Mouse (Mus musculus): ENCODE measurements around the gene Npw. TPM values are rescaled to one million over a fixed set of nuclear protein-coding genes. Genes with fewer than 3 reads are reported as not detected.

Npw gene
- polyA plus RNA-seq, 1 experiment from 2014 or later = not detected

DNA sequence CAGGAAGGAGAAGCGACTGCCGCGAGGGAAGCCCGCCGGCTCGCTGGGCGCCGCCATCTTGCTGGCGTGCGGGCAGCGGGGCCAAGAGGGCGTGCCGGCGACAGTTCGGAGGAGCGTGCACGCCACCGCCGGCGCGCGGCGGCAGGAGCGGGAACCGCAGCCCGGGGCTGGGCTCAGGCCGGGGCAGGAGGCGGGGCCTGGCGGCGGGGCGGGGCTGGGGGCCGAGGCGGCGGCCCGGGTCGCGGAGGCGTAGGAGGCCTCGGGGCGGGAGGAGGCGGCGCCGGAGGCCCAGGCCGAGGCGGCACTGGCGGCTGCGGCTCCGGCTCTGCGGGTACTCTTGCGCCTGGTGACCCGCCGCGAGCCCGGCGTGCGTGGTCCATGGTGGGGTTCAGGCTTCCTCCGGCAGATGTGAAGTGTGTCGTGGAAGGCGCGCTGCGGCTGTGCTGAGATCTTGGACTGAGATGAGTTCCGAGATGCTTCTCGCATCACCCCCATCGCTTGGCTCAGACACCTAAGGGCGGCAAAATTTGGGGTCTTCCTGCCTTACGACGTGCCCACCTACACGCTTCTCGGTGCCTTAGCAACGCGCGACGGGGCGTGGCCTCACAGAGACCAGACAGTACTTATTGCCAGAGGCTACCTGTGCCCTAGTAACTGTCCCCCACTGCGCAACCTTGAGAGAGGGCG is 37.9 kb upstream of the Npw start, which contains the start of the genes Gfer and Noxo1:
Gfer (minus strand) TSS at position 146 of the 687 bp plus-strand sequence.
Noxo1 (plus strand) TSS at position 224 of the 687 bp plus-strand sequence.
- WGBS = under 1% methylated on average over 60 of the region's 76 CpGs
- peak within 1 kb of the TSS; percentile 59 for H3K27ac ChIP-seq (ENCODE audit: low read depth, low read length)
- peak; percentile 98 for DNase-seq (ENCODE audit: low spot score, missing footprints)

DNA sequence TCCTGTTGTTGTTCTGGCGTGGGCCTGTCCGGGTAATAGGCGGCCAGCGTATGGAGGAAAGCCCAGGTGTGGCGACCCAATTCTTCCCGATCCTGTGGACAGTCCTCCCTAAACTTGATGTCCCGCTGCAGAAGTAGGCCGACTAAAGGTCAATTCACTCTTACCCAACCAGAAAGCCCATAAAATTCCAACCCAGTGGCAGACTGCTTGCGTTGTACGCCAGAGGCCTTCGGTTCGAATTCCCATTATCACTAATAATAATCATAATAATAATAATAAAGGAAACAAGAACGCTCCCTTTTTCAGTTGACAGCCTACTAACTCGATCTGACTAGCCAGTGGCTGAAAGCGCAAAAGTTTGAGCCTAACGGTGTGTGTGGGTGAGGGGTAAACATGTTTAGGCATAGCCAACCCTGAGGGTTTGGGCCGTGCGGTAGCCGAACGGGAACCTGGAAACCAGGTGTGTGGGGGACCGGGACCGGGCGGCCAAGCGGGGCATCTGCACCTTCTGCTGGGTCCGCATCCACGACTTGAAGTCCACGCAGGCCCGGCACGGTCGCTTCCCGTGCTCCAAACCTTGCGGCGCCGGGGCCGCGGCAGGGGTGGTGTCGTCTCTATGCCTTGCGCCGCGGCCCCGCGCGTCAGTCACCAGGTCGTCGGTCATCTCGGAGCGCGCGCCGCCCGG is 37.2 kb upstream of the Npw start:
- Histone ChIP-seq H3K9me3 (ENCODE audit: control insufficient read depth, low read length) (no peaks in the 10 kb centered on the region), H3K36me3 (ENCODE audit: control insufficient read depth, insufficient read depth, low read length) (peaks cover under 1% of the 10 kb centered on the region; the same call in 1 of the 2 replicates), H3K9ac (ENCODE audit: low read length) (peak overlapping the region; percentile 91), H3K4me1 (ENCODE audit: control insufficient read depth, insufficient read depth, low read length) (peaks cover 10% of the 10 kb centered on the region), H3K4me3 (ENCODE audit: low read depth, low read length) (peak overlapping the region; percentile 89), H3K4me2 (peak overlapping the region; percentile 83), H3K27ac (ENCODE audit: low read depth, low read length) (peak overlapping the region; percentile 59), H3K27me3 (ENCODE audit: control insufficient read depth, insufficient read depth, low read length) (peaks cover 7% of the 10 kb centered on the region)
- DNase-seq (ENCODE audit: low spot score, missing footprints) (no peak), ATAC-seq (ENCODE audit: low FRiP score) (no peak; the same call in 1 of the 2 replicates)
- WGBS = 8% methylated on average over 48 of the region's 51 CpGs

More for the DNA sequence above, 37.9 kb upstream of the Npw start, which contains the start of the genes Gfer and Noxo1:
- no peaks in the 10 kb centered on the region; the same call in 1 of the 2 replicates for H3K27me3 ChIP-seq (ENCODE audit: control insufficient read depth, insufficient read depth, low read length)
- ATAC-seq (ENCODE audit: low FRiP score) = peak; percentile 93
- peak within 1 kb of the TSS; percentile 89 for H3K4me3 ChIP-seq (ENCODE audit: low read depth, low read length)
- H3K4me2 ChIP-seq = peak within 1 kb of the TSS; percentile 83
- no peaks in the 10 kb centered on the region for H3K9me3 ChIP-seq (ENCODE audit: control insufficient read depth, low read length)
- peaks cover 2% of the 10 kb centered on the region; the same call in 1 of the 2 replicates for H3K36me3 ChIP-seq (ENCODE audit: control insufficient read depth, insufficient read depth, low read length)
- H3K9ac ChIP-seq (ENCODE audit: low read length) = peak within 1 kb of the TSS; percentile 91
- H3K4me1 ChIP-seq (ENCODE audit: control insufficient read depth, insufficient read depth, low read length) = peaks cover 10% of the 10 kb centered on the region

DNA sequence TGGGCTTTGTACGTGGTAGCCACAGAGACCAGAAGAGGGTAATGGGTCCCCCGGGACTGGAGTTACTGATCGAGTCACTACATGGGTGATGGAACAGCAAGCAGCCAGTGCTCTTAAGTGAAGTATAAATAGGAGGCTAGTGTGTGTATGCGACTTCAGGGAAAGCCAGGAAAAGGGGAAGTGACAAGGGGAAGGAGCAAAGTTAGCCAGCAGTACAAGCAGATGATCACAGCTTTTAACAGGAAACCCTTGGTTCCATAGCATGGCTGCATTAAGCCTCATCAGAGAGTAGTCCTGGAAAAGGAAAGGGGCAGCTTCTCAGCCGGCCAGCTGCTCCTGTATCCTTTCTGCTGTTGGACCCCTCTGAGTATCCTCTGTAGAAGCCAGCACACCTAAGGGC is 34.1 kb upstream of the Npw start:
- Histone ChIP-seq H3K4me2 (no peak overlapping the region), H3K4me3 (ENCODE audit: low read depth, low read length) (no peak overlapping the region), H3K27me3 (ENCODE audit: control insufficient read depth, insufficient read depth, low read length) (peaks cover 36% of the 10 kb centered on the region), H3K36me3 (ENCODE audit: control insufficient read depth, insufficient read depth, low read length) (no peaks in the 10 kb centered on the region), H3K9ac (ENCODE audit: low read length) (no peak overlapping the region), H3K9me3 (ENCODE audit: control insufficient read depth, low read length) (no peaks in the 10 kb centered on the region), H3K27ac (ENCODE audit: low read depth, low read length) (no peak overlapping the region), H3K4me1 (ENCODE audit: control insufficient read depth, insufficient read depth, low read length) (peaks cover 14% of the 10 kb centered on the region)
- DNase-seq (ENCODE audit: low spot score, missing footprints) (no peak), ATAC-seq (ENCODE audit: low FRiP score) (no peak)
- WGBS = 92% methylated on average over 5 of the region's 5 CpGs

DNA sequence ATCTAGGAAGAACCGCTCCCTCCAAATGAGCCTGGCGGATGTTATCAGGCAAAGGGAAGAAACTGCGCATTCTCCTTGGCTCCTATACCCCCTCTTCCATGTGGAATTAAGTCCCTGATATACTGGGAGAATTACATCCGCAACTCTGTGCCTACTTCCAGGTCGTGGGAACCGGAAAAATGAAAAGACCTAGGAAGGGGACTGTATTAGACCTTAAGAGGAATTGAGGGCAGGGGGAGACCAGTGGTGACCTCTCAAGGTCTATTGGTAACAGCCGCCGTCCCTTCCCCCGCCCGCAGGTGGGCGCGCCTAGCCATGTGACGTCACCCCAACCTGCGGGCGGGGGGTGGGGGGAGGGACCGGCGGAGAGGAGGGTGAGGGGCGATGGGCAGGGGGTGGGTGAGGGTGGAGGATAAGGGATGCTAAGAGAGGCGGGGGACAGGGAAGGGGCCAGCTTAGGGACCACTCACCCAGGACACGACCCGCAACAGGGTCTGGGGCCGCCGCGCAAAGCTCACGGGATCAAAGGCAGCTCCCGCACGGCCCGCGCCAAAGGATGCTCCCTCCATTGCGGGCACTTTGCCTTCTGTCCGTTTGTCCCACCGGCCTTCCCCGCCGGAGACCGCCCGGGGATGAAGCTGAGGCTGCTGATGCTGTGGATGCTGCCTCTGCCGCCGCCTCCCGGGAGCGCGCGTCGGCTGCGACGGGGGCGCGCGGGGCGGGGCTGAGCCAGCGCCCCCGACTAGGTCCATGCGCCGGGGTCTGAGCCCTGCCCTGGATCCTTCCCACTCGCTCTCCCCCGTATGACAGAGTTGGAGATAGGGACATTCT is 31.2 kb upstream of the Npw start, which contains the start of gene Syngr3:
Syngr3 (minus strand) TSS at position 705 of the 831 bp plus-strand sequence.
- peak; percentile 96 for DNase-seq (ENCODE audit: low spot score, missing footprints)
- Histone ChIP-seq H3K4me2 (peak within 1 kb of the TSS; percentile 92), H3K27ac (ENCODE audit: low read depth, low read length) (no peak within 1 kb of the TSS), H3K36me3 (ENCODE audit: control insufficient read depth, insufficient read depth, low read length) (no peaks in the 10 kb centered on the region), H3K4me3 (ENCODE audit: low read depth, low read length) (peak within 1 kb of the TSS; percentile 64), H3K4me1 (ENCODE audit: control insufficient read depth, insufficient read depth, low read length) (peaks cover 6% of the 10 kb centered on the region), H3K27me3 (ENCODE audit: control insufficient read depth, insufficient read depth, low read length) (peaks cover 42% of the 10 kb centered on the region), H3K9ac (ENCODE audit: low read length) (peak within 1 kb of the TSS; percentile 73), H3K9me3 (ENCODE audit: control insufficient read depth, low read length) (no peaks in the 10 kb centered on the region)
- 1% methylated on average over 53 of the region's 55 CpGs for WGBS
- peak; percentile 64 for ATAC-seq (ENCODE audit: low FRiP score)

DNA sequence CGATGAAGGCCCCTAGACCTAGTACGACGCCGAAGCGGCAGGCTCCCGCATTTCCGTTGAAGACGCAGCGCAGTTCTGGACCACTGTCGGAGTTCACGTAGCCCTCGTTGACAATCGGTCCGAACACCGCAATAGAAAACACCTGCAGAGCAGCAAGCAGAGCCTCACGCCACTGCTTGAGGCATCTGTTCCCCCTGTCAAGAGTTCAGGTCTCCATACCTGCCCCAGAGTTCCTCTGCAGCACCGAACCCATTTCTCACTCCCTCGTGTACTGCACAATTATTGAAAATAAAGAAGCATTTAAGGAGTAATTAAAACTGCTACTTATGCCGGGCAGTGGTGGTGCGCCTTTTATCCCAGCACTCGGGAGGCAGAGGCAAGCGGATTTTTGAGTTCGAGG is 29.3 kb upstream of the Npw start:
- Histone ChIP-seq H3K9ac (ENCODE audit: low read length) (no peak overlapping the region), H3K27ac (ENCODE audit: low read depth, low read length) (no peak overlapping the region), H3K4me2 (peak overlapping the region; percentile 36), H3K9me3 (ENCODE audit: control insufficient read depth, low read length) (no peaks in the 10 kb centered on the region), H3K27me3 (ENCODE audit: control insufficient read depth, insufficient read depth, low read length) (peaks cover 42% of the 10 kb centered on the region), H3K4me3 (ENCODE audit: low read depth, low read length) (peak overlapping the region; percentile 4; the same call in 1 of the 2 replicates), H3K36me3 (ENCODE audit: control insufficient read depth, insufficient read depth, low read length) (no peaks in the 10 kb centered on the region), H3K4me1 (ENCODE audit: control insufficient read depth, insufficient read depth, low read length) (peaks cover 4% of the 10 kb centered on the region; the same call in 1 of the 2 replicates)
- ATAC-seq (ENCODE audit: low FRiP score) (no peak), DNase-seq (ENCODE audit: low spot score, missing footprints) (peak; percentile 88)
- 22% methylated on average over 23 of the region's 23 CpGs for WGBS

DNA sequence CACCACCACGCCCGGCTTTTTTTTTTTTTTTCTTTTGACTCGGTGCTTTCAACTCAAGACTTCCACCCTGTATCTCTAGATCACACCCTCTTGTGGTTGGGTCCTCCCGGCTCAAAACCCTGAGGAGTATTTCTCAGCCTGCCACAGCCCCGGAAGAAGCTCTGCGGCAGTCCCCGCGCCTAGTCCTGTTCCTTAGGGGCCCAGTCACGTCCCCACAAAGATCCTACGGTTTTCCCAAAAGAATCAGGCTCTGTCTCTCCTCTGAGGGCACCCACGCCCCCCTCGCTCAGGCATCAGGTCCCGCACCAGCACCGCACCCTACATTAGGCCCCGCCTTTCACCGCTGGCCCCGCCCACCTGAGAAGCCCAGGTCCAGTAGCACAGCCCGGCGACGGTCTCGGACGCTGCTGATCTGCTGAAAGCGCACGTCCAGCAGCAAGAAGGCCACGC is 28.9 kb upstream of the Npw start:
- ATAC-seq (ENCODE audit: low FRiP score) (peak; percentile 34; the same call in 1 of the 2 replicates), DNase-seq (ENCODE audit: low spot score, missing footprints) (peak; percentile 93)
- Histone ChIP-seq H3K27ac (ENCODE audit: low read depth, low read length) (no peak overlapping the region), H3K36me3 (ENCODE audit: control insufficient read depth, insufficient read depth, low read length) (no peaks in the 10 kb centered on the region), H3K9me3 (ENCODE audit: control insufficient read depth, low read length) (no peaks in the 10 kb centered on the region), H3K9ac (ENCODE audit: low read length) (no peak overlapping the region), H3K4me3 (ENCODE audit: low read depth, low read length) (peak overlapping the region; percentile 4; the same call in 1 of the 2 replicates), H3K27me3 (ENCODE audit: control insufficient read depth, insufficient read depth, low read length) (peaks cover 42% of the 10 kb centered on the region), H3K4me1 (ENCODE audit: control insufficient read depth, insufficient read depth, low read length) (peaks cover 4% of the 10 kb centered on the region; the same call in 1 of the 2 replicates), H3K4me2 (peak overlapping the region; percentile 36)
- WGBS = 5% methylated on average over 25 of the region's 25 CpGs

DNA sequence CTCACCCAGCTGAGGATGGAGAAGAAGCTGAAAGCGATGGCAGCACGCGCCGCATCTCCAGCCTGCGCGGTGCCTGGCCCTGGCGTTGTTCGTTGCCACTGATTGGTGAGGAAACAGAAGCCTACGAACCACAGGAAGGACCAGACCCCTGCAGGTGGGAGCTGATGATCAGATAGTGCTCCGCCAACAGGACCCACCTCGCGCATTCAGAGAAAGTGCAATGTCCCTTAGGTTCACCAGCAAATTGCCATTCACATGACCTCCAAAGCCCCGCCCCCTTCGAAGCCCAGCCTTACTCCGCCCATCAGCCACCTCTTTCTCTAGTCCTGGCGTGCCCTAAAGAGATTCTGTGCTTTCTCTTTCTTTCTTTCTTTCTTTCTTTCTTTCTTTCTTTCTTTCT is 28.3 kb upstream of the Npw start:
- DNase-seq (ENCODE audit: low spot score, missing footprints) (peak; percentile 86), ATAC-seq (ENCODE audit: low FRiP score) (no peak)
- peaks cover 4% of the 10 kb centered on the region; the same call in 1 of the 2 replicates for H3K4me1 ChIP-seq (ENCODE audit: control insufficient read depth, insufficient read depth, low read length)
- H3K4me2 ChIP-seq = no peak overlapping the region
- no peak overlapping the region for H3K4me3 ChIP-seq (ENCODE audit: low read depth, low read length)
- peaks cover 42% of the 10 kb centered on the region for H3K27me3 ChIP-seq (ENCODE audit: control insufficient read depth, insufficient read depth, low read length)
- H3K9me3 ChIP-seq (ENCODE audit: control insufficient read depth, low read length) = no peaks in the 10 kb centered on the region
- H3K27ac ChIP-seq (ENCODE audit: low read depth, low read length) = no peak overlapping the region
- H3K9ac ChIP-seq (ENCODE audit: low read length) = no peak overlapping the region
- WGBS = 28% methylated on average over 16 of the region's 16 CpGs
- H3K36me3 ChIP-seq (ENCODE audit: control insufficient read depth, insufficient read depth, low read length) = peaks cover 1% of the 10 kb centered on the region; the same call in 1 of the 2 replicates

DNA sequence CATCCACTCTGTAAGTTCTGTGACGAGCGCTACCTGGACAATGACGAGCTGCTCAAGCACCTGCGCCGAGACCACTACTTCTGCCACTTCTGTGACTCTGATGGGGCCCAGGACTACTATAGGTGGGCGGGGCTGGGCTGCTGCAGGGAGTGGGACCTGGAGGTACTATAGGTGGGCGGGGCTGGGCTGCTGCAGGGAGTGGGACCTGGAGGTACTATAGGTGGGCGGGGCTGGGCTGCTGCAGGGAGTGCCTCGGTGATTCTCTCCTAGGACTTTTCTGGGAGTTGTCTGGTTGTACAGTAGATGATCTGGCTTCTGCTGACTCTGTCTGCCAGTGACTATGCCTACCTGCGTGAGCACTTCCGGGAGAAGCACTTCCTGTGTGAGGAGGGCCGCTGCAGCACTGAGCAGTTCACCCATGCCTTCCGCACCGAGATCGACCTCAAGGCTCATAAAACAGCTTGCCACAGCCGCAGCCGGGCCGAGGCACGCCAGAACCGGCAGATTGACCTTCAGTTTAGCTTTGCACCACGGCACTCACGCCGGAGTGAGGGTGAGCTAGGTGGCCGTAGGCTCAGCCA is 19.3 kb upstream of the Npw start:
- Histone ChIP-seq H3K4me2 (no peak overlapping the region), H3K9ac (ENCODE audit: low read length) (no peak overlapping the region), H3K36me3 (ENCODE audit: control insufficient read depth, insufficient read depth, low read length) (peaks cover 32% of the 10 kb centered on the region), H3K9me3 (ENCODE audit: control insufficient read depth, low read length) (no peaks in the 10 kb centered on the region), H3K4me1 (ENCODE audit: control insufficient read depth, insufficient read depth, low read length) (no peaks in the 10 kb centered on the region), H3K4me3 (ENCODE audit: low read depth, low read length) (no peak overlapping the region), H3K27me3 (ENCODE audit: control insufficient read depth, insufficient read depth, low read length) (no peaks in the 10 kb centered on the region), H3K27ac (ENCODE audit: low read depth, low read length) (no peak overlapping the region)
- ATAC-seq (ENCODE audit: low FRiP score) = no peak
- DNase-seq (ENCODE audit: low spot score, missing footprints) = no peak
- 94% methylated on average over 24 of the region's 24 CpGs for WGBS

Measured in midbrain, embryonic 11.5 days (tissue).